Mouse (Mus musculus) megakaryocyte progenitor cell, adult 5-6 weeks (primary cell): ENCODE results near the gene Rpl6. TPM values are rescaled to one million over a fixed set of nuclear protein-coding genes. Genes with fewer than 3 reads are reported as not detected.

Source experiments
- ATAC-seq: replicated peaks from 2 replicates; pipeline ENCODE4 v1.8.0; 2016; ENCODE audit warnings: mild to moderate bottlenecking, moderate TSS enrichment, inconsistent platforms; ENCODE audit not compliant: poor library complexity
- total RNA-seq, 2 experiments: library from RNA; stranded (forward) in 1 of 2; stranded (reverse) in 1 of 2; fragments of 157-497, 149-512 nt in 1 of 2; fragments of 200-1000 nt in 1 of 2; gene quantifications; 2 replicates each; pipeline versions ENCODE4 v1.2.3 to v1.2.4; 2015 to 2017

The Rpl6 gene
- total RNA-seq, 2 experiments from 2014 or later, result 1,567 to 2,970 TPM

DNA sequence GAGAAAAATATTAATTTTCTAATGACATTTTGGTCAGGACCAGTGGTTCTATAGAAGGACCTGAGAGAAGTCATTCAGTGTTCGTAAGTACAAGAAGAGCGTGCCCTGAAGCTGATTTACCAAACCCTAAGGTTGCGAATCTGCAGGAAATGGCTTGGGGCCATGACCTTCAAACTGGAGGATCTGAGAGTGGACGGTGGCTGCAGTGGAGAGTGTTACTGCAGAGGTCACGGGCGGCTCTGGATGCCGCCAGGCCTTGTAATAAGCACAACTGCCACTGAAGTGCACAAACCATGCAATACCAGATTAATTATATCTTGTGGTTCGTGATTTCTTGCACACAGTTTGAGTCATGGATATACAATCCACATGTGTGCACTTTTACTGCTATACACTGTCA is 47.5 kb downstream of the Rpl6 start:
- 0 out of 2 replicates have a peak, but pooled peaks have one; percentile 3 for ATAC-seq

DNA sequence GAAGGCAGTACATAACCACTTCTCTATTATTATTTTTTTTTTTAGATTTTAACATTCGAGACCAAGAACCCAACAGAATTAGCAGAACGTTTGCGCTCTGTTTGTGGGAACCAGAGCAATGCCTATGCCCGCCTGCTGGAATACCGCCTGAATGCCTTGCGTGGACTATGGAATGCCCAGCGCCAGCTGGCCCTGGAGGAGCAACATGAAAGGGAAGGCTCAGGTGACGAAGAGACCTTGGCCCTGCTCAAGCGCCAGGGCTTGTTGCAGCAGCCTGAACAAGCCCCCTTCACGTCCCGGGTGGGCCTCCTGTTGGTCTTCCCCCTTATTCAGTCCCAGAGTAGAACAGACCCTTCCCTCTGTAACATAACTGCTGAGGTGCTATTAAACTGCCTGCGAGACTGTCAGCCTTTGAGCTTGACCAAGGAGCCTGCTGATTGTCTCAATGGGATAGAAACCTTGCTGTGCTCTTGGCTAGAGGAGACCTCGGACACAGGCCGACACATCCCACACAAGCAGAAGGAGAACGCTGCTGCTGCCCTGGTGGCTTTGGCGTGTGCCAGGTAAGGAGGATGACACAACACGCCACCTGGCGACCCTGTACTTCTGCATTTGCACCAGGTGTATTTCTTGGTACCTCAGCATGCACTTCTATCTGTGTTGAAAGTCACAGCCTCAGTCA is 49.7 kb downstream of the Rpl6 start:
- ATAC-seq, result no peak

DNA sequence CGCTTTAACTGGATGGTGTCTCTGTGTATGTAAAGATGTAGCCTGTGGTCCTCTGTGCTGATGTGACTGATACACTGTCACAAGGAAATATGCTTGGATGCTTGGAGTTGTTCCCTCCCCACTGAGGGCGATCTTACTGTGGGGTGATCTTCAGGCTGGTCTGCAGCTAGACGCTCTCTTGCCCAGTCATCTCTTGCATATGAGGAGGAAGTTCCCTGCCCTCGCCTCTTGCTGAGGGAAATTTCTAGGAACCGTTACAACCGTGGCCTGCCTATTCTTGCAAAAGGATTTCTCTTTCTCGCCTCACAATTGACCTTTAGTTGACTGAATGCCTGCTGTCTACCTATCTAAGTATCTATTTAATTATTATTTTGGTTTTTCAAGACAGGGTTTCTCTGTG is 50.7 kb downstream of the Rpl6 start:
- ATAC-seq, result peak; percentile 43; the same call in 1 of the 2 replicates

Other genes with a start within 250 kb of the Rpl6 start
- not detected in 2 replicates for gene Rph3a, start 194.4 kb upstream of the Rpl6 start, total RNA-seq (2015)
- not detected in 2 replicates for gene Rph3a, start 194.4 kb upstream of the Rpl6 start, total RNA-seq (2017)
- gene Ptpn11, start 13.1 kb upstream of the Rpl6 start, total RNA-seq (2015), result 20.8 TPM in 2 replicates
- 41.5 and 48.1 TPM in 2 replicates for gene Ptpn11, start 13.1 kb upstream of the Rpl6 start, total RNA-seq (2017)
- 16.2 and 22.8 TPM in 2 replicates for gene Hectd4, start 15.7 kb downstream of the Rpl6 start, total RNA-seq (2015)
- gene Hectd4, start 15.7 kb downstream of the Rpl6 start, total RNA-seq (2017), result 6.5 and 9.2 TPM in 2 replicates
- gene Trafd1, start 181.2 kb downstream of the Rpl6 start, total RNA-seq (2015), result 29.1 and 36.4 TPM in 2 replicates
- 37.5 and 38.5 TPM in 2 replicates for gene Trafd1, start 181.2 kb downstream of the Rpl6 start, total RNA-seq (2017)
- gene Naa25, start 193.5 kb downstream of the Rpl6 start, total RNA-seq (2015), result 35.9 and 39.7 TPM in 2 replicates
- gene Naa25, start 193.5 kb downstream of the Rpl6 start, total RNA-seq (2017), result 66.4 and 80.6 TPM in 2 replicates
- 0.34 TPM in 1 of 2 replicates, not detected in the other for gene Tmem116, start 247.4 kb downstream of the Rpl6 start, total RNA-seq (2015)
- gene Tmem116, start 247.4 kb downstream of the Rpl6 start, total RNA-seq (2017), result 0.34 and 0.42 TPM in 2 replicates
- gene Erp29, start 248.0 kb downstream of the Rpl6 start, total RNA-seq (2015), result 225 and 238 TPM in 2 replicates
- gene Erp29, start 248.0 kb downstream of the Rpl6 start, total RNA-seq (2017), result 1,016 and 1,033 TPM in 2 replicates